Mouse (Mus musculus) heart, postnatal 10 days (tissue): Measurements from ENCODE around the gene Ttyh1. TPM values are rescaled to one million over a fixed set of nuclear protein-coding genes. Genes with fewer than 3 reads are reported as not detected.
A peak's percentile ranks its signal among the peaks of the same experiment; 100 is the strongest.

Experiments
- DNase-seq, 2 experiments: peaks; one replicate each; pipeline ENCODE4 v3.0.0; 2021
- intact Hi-C: fragments of 180-260 bp; cut with DNase I; formaldehyde crosslinking; loops from one replicate; pipeline ENCODE4 v1.15.1; 2025
- total RNA-seq, 2 experiments: library from RNA; stranded (reverse); gene quantifications; 2 replicates each; pipeline ENCODE4 v1.2.3; 2021

Gene Ttyh1
- 1 to 10 TPM; 1.4 to 2.3 TPM for total RNA-seq

GRCm38 (mm10) chr7:4119344-4119902 is at the start of gene Ttyh1:
TSS of gene Ttyh1 (plus strand) at chr7:4119408.
- intact Hi-C loops = no loop called here
- DNase-seq = no peak

GRCm38 (mm10) chr7:4071066-4071465 is 48.1 kb upstream of the Ttyh1 start:
- intact Hi-C loops = no loop called here
- DNase-seq = no peak

GRCm38 (mm10) chr7:4073144-4073543 is 46.1 kb upstream of the Ttyh1 start:
- intact Hi-C loops = no loop called here
- DNase-seq = no peak

- no peak for DNase-seq
- intact Hi-C loops = no loop called here
Observed at GRCm38 (mm10) chr7:4079511-4079910, 39.7 kb upstream of the Ttyh1 start.

- intact Hi-C loops = no loop called here
- DNase-seq = no peak
Observed at GRCm38 (mm10) chr7:4080552-4080951, 38.7 kb upstream of the Ttyh1 start.

GRCm38 (mm10) chr7:4081706-4082105 is 37.5 kb upstream of the Ttyh1 start:
- no peak for DNase-seq
- intact Hi-C loops = no loop called here

GRCm38 (mm10) chr7:4082804-4083203 is 36.4 kb upstream of the Ttyh1 start:
- intact Hi-C loops = no loop called here
- DNase-seq = peak in 1 of 2 experiments; percentile 21

GRCm38 (mm10) chr7:4084161-4084560 is 35.0 kb upstream of the Ttyh1 start:
- intact Hi-C loops = no loop called here
- no peak for DNase-seq

GRCm38 (mm10) chr7:4085562-4085961 is 33.6 kb upstream of the Ttyh1 start:
- DNase-seq = no peak
- intact Hi-C loops = no loop called here

GRCm38 (mm10) chr7:4087238-4087895 is 31.8 kb upstream of the Ttyh1 start:
- no peak for DNase-seq
- intact Hi-C loops = no loop called here

GRCm38 (mm10) chr7:4087896-4088480 is 31.2 kb upstream of the Ttyh1 start:
- DNase-seq = no peak
- intact Hi-C loops = no loop called here

GRCm38 (mm10) chr7:4088679-4089078 is 30.5 kb upstream of the Ttyh1 start:
- DNase-seq = no peak
- intact Hi-C loops = no loop called here

GRCm38 (mm10) chr7:4091170-4091569 is 28.0 kb upstream of the Ttyh1 start:
- intact Hi-C loops = no loop called here
- DNase-seq = no peak

- intact Hi-C loops = no loop called here
- no peak for DNase-seq
Observed at GRCm38 (mm10) chr7:4098301-4098700, 20.9 kb upstream of the Ttyh1 start.

- intact Hi-C loops = no loop called here
- no peak for DNase-seq
Observed at GRCm38 (mm10) chr7:4098832-4099231, 20.4 kb upstream of the Ttyh1 start.

GRCm38 (mm10) chr7:4101144-4101543 is 18.1 kb upstream of the Ttyh1 start:
- intact Hi-C loops = loop anchor here (5.0 kb wide), 1 partner anchor 46 kb away; no protein-coding TSS in a partner anchor
- DNase-seq = no peak

GRCm38 (mm10) chr7:4103411-4103810 is 15.8 kb upstream of the Ttyh1 start:
- intact Hi-C loops = loop anchor here (1.0 to 5.0 kb wide), 2 partner anchors 44 to 324 kb away; no protein-coding TSS in a partner anchor
- peak; percentile 35 to 64 for DNase-seq

GRCm38 (mm10) chr7:4111766-4112165 is 7.4 kb upstream of the Ttyh1 start:
- intact Hi-C loops = no loop called here
- no peak for DNase-seq

- intact Hi-C loops = no loop called here
Observed at GRCm38 (mm10) chr7:4117050-4117814, 2.0 kb upstream of the Ttyh1 start.

GRCm38 (mm10) chr7:4119976-4120921 is 1.0 kb downstream of the Ttyh1 start:
- no peak for DNase-seq
- intact Hi-C loops = no loop called here

More at GRCm38 (mm10) chr7:4117050-4117814, 2.0 kb upstream of the Ttyh1 start:
- DNase-seq = no peak
